Mouse (Mus musculus) intestine, postnatal 0 days (tissue): ENCODE data around the gene Slco1b2. TPM values are rescaled to one million over a fixed set of nuclear protein-coding genes. Genes with fewer than 3 reads are reported as not detected.

Source experiments
- ATAC-seq: fragments of 200-750 bp; cut with Nextera tagmentation; 2 replicates; pipeline ENCODE4 v1.8.0; 2017; ENCODE audit warnings: mild to moderate bottlenecking, moderate TSS enrichment, moderate library complexity
- H3K27ac ChIP-seq: fragments of 300-500 bp; sonication (generic); 2 replicates; pipeline ENCODE4 v1.5.1; 2014; ENCODE audit warnings: mild to moderate bottlenecking, low read depth, low read length, moderate library complexity
- H3K27me3 ChIP-seq: fragments of 300-500 bp; sonication (generic); replicated peaks from 2 replicates; pipeline ENCODE4 v1.6.1; 2014; ENCODE audit warnings: low read length, mixed read lengths; ENCODE audit not compliant: control insufficient read depth, insufficient read depth
- H3K36me3 ChIP-seq: fragments of 300-500 bp; sonication (generic); 2 replicates; pipeline ENCODE4 v1.6.1; 2014; ENCODE audit warnings: mild to moderate bottlenecking, moderate library complexity; ENCODE audit not compliant: control insufficient read depth, insufficient read depth
- H3K4me1 ChIP-seq: fragments of 300-500 bp; sonication (generic); replicated peaks from 2 replicates; pipeline ENCODE4 v1.6.1; 2014; ENCODE audit warnings: antibody characterized with exemption, low read length, mixed read lengths; ENCODE audit not compliant: control insufficient read depth, insufficient read depth
- H3K4me2 ChIP-seq: fragments of 300-500 bp; sonication (generic); replicated peaks from 2 replicates; pipeline ENCODE4 v1.6.1; 2014; ENCODE audit warnings: low read depth, mild to moderate bottlenecking, moderate library complexity
- H3K4me3 ChIP-seq: fragments of 300-500 bp; sonication (generic); 2 replicates; pipeline ENCODE4 v1.5.1; 2014; ENCODE audit warnings: low read depth, low read length
- H3K9ac ChIP-seq: fragments of 300-500 bp; sonication (generic); 2 replicates; pipeline ENCODE4 v1.6.1; 2014; ENCODE audit warnings: mild to moderate bottlenecking, low read depth, low read length
- H3K9me3 ChIP-seq: fragments of 300-500 bp; sonication (generic); 2 replicates; pipeline ENCODE4 v1.6.1; 2016; ENCODE audit warnings: mixed run types; ENCODE audit not compliant: control insufficient read depth
- CTCF ChIP-seq: sonication (generic); IDR thresholded peaks from 2 replicates; pipeline ENCODE4 v1.5.1; 2016; ENCODE audit warnings: low read depth, mild to moderate bottlenecking, control low read depth, antibody characterized with exemption, moderate library complexity
- WGBS: fragments of 180-500 bp; shearing (Covaris S2); extraction: QIAGEN DNeasy Blood & Tissue Kit; methylation state at CpG from one replicate; pipeline ENCODE4 v1.1.7; 2014; 5-methylcytosine and 5-hydroxymethylcytosine counted together
- polyA plus RNA-seq: library from polyadenylated mRNA; unstranded; fragments of >200 nt; fragmentation: Nextera tagmentation; extraction: Ambion mirVana; gene quantifications from 2 replicates; pipeline ENCODE4 v1.2.1, GENCODE M21; 2015

Gene Slco1b2
- polyA plus RNA-seq, 1 experiment from 2014 or later: 0.08 TPM

DNA sequence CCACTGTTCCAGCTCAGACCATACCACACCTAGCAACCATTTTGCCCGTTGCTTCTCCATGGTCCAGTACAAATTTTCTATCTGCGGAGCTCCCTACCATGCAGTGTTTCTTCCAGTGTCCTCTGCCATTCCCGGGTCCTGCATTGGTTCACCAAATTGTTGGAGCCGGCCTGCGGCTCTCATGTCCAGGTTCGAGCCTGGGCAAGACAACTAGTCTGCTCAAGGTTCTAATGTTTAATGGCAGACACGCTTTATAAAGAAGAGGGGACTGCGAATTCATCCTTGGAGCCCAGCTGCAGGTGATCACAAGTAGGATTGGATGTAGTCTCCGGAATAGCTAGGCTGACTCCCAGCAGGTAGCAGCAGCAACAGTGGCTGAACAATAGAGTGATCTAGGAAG is 28.4 kb upstream of the Slco1b2 start:
- no peak overlapping the region for H3K4me3 ChIP-seq

GRCm38 (mm10) chr6:141610702-141611260 is 18.5 kb upstream of the Slco1b2 start:
- H3K9me3 ChIP-seq: no peaks in the 10 kb centered on the region
- H3K27ac ChIP-seq: no peak overlapping the region
- no peaks in the 10 kb centered on the region for H3K27me3 ChIP-seq
- H3K4me1 ChIP-seq: no peaks in the 10 kb centered on the region
- no peak for TF ChIP-seq CTCF
- ATAC-seq: no peak
- H3K36me3 ChIP-seq: no peaks in the 10 kb centered on the region
- no peak overlapping the region for H3K4me3 ChIP-seq
- WGBS: 53% methylated on average over 2 of the region's 2 CpGs
- no peak overlapping the region for H3K4me2 ChIP-seq
- no peak overlapping the region for H3K9ac ChIP-seq

More for the DNA sequence above, 28.4 kb upstream of the Slco1b2 start:
- no peaks in the 10 kb centered on the region for H3K27me3 ChIP-seq
- peaks cover 6% of the 10 kb centered on the region; the same call in 1 of the 2 replicates for H3K9me3 ChIP-seq
- no peak overlapping the region for H3K9ac ChIP-seq
- no peaks in the 10 kb centered on the region for H3K4me1 ChIP-seq
- H3K36me3 ChIP-seq: no peaks in the 10 kb centered on the region
- H3K27ac ChIP-seq: no peak overlapping the region
- no peak for TF ChIP-seq CTCF
- no peak overlapping the region for H3K4me2 ChIP-seq
- no peak for ATAC-seq
- WGBS: 70% methylated on average over 9 of the region's 9 CpGs

DNA sequence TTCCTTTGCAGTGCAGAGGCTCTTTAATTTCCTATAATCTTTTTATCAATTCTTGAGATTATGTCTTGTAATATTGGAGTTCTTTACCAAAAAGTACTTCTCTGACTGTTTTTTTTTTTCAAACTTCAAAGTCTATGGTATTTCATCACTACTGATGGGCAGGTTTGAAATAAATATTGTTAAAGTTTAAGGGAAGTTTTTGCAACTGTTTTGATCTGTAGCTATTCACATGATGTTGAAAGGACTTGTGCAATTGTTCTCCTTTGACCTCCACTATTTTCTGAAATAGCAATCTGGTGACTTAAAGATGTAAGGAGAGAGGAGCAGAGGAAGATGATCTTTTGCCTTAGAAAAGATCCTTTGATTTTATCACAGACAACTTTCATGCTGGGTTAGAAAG is 15.3 kb upstream of the Slco1b2 start:
- no peaks in the 10 kb centered on the region for H3K36me3 ChIP-seq
- no peak for ATAC-seq
- no peaks in the 10 kb centered on the region for H3K4me1 ChIP-seq
- H3K9ac ChIP-seq: no peak overlapping the region
- no peaks in the 10 kb centered on the region for H3K27me3 ChIP-seq
- H3K4me2 ChIP-seq: no peak overlapping the region
- H3K27ac ChIP-seq: no peak overlapping the region
- no peak for TF ChIP-seq CTCF
- H3K4me3 ChIP-seq: no peak overlapping the region
- no peaks in the 10 kb centered on the region for H3K9me3 ChIP-seq

DNA sequence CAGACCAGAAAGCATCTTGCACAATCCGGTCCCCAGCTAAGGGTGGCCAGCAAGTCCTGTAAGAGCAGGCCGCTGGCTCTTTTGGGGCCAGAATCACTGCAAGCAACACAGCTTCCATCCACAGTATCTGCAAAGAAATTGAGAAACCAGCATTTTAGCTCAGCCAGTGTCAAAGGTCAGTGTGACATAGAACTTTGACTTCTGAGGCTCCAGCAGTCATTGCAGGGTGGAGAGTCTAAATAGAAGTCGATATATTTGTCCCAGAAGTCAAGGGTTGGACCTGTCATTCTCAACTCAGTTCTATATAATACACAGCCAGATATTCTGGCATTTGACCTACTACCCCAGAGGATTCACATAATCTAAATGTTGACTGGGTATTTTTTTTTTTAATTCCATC is 14.0 kb upstream of the Slco1b2 start:
- ATAC-seq: no peak
- no peak overlapping the region for H3K4me2 ChIP-seq
- H3K9me3 ChIP-seq: no peaks in the 10 kb centered on the region
- WGBS: 73% methylated on average over 3 of the region's 3 CpGs
- no peak for TF ChIP-seq CTCF
- H3K36me3 ChIP-seq: no peaks in the 10 kb centered on the region
- no peak overlapping the region for H3K27ac ChIP-seq
- no peak overlapping the region for H3K9ac ChIP-seq
- no peak overlapping the region for H3K4me3 ChIP-seq
- no peaks in the 10 kb centered on the region for H3K4me1 ChIP-seq
- no peaks in the 10 kb centered on the region for H3K27me3 ChIP-seq

DNA sequence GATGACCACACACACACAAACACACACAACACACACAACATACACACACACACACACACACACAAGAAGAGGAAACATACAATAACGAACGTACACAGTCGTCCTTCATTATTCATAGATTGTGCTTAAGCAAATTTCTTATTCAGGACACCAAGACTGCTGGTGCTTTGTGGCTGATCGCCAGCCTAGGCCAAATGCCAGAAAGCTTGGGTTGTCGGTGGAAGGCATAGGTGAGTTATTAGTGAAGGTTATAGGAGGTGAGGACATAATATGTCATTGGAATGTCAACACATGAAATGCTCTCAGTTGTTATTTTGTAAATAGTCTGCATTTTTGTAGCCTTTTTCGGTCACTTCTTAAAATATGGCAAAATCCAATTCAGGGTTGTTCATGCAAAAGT is 3.6 kb downstream of the Slco1b2 start:
- no peaks in the 10 kb centered on the region for H3K36me3 ChIP-seq
- no peaks in the 10 kb centered on the region for H3K27me3 ChIP-seq
- no peak overlapping the region for H3K9ac ChIP-seq
- H3K27ac ChIP-seq: no peak overlapping the region
- H3K4me3 ChIP-seq: no peak overlapping the region
- no peaks in the 10 kb centered on the region for H3K9me3 ChIP-seq
- no peak for ATAC-seq
- H3K4me2 ChIP-seq: no peak overlapping the region
- TF ChIP-seq CTCF: no peak
- WGBS: 89% methylated on average over 6 of the region's 6 CpGs
- H3K4me1 ChIP-seq: no peaks in the 10 kb centered on the region

DNA sequence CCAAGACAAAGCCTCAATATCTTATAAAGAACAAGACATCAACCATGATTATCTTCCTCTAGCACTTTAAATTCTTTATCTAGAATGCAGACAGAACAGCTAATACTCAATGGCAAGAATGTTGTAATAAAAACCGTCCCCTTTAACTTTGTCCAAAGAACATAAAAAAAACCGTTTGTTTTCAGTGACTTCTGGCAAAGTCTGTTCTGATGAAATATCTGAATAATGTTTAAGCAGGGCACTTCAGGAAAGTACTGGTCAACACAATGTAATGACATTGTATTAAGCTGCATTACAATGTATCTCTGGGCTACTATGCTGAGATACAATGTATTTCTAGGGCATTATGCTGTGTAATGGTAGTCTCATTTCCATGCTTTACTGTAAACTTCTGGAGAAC is 5.9 kb downstream of the Slco1b2 start:
- no peak overlapping the region for H3K9ac ChIP-seq
- no peaks in the 10 kb centered on the region for H3K36me3 ChIP-seq
- H3K27ac ChIP-seq: no peak overlapping the region
- no peak for TF ChIP-seq CTCF
- no peak for ATAC-seq
- no peak overlapping the region for H3K4me2 ChIP-seq
- H3K27me3 ChIP-seq: no peaks in the 10 kb centered on the region
- H3K9me3 ChIP-seq: no peaks in the 10 kb centered on the region
- no peaks in the 10 kb centered on the region for H3K4me1 ChIP-seq
- no peak overlapping the region for H3K4me3 ChIP-seq
- 30% methylated on average over 2 of the region's 2 CpGs for WGBS

DNA sequence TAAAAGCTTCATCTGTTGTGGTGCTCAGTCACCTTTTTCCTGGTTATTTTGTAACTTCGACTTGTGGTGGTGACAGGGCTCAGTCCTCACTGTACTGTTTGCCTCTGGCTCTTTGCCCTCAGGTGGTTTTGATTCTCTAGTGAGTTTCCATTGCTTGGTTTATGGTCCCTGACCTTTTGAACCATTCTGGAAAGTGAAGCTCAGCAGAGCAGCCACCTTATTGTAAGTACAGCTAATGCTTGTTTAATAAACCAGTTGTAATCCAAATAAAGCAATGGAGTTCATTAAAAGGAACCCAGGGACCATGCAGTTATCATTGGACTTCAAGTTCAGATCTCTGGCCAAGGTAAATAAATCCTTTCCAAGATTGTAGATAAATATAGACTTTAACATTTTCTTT is 11.3 kb downstream of the Slco1b2 start:
- ATAC-seq: no peak

More for the DNA sequence above, 11.3 kb downstream of the Slco1b2 start:
- Histone ChIP-seq H3K36me3 (no peaks in the 10 kb centered on the region), H3K4me3 (no peak overlapping the region), H3K9me3 (no peaks in the 10 kb centered on the region), H3K9ac (no peak overlapping the region), H3K27me3 (no peaks in the 10 kb centered on the region), H3K4me2 (no peak overlapping the region), H3K4me1 (no peaks in the 10 kb centered on the region), H3K27ac (no peak overlapping the region)
- no peak for TF ChIP-seq CTCF
- 25% methylated on average over 1 of the region's 1 CpGs for WGBS
